Mouse (Mus musculus) midbrain, embryonic 14.5 days (tissue): ENCODE results near the gene Cmtr1. TPM values are rescaled to one million over a fixed set of nuclear protein-coding genes. Genes with fewer than 3 reads are reported as not detected.

Source experiments
- ATAC-seq: fragments of 200-750 bp; cut with Nextera tagmentation; 2 replicates; pipeline ENCODE4 v1.8.0; 2017; ENCODE audit warnings: moderate number of reproducible peaks, moderate library complexity; ENCODE audit not compliant: low FRiP score, low TSS enrichment
- DNase-seq: peaks from one replicate; pipeline ENCODE4 v3.0.0-alpha.2; 2015
- H3K27ac ChIP-seq: fragments of 300-500 bp; sonication (generic); replicated peaks from 2 replicates; pipeline ENCODE4 v1.5.1; 2014; ENCODE audit warnings: mild to moderate bottlenecking, low read depth, low read length, moderate library complexity
- H3K27me3 ChIP-seq: fragments of 300-500 bp; sonication (generic); 2 replicates; pipeline ENCODE4 v1.6.1; 2014; ENCODE audit warnings: low read length, control low read depth, mixed read lengths; ENCODE audit not compliant: control insufficient read depth, insufficient read depth
- H3K36me3 ChIP-seq: fragments of 300-500 bp; sonication (generic); 2 replicates; pipeline ENCODE4 v1.6.1; 2014; ENCODE audit warnings: low read length, control low read depth; ENCODE audit not compliant: control insufficient read depth, insufficient read depth
- H3K4me1 ChIP-seq: fragments of 300-500 bp; sonication (generic); 2 replicates; pipeline ENCODE4 v1.6.1; 2014; ENCODE audit warnings: mild to moderate bottlenecking, antibody characterized with exemption, low read length, control low read depth; ENCODE audit not compliant: control insufficient read depth, insufficient read depth
- H3K4me2 ChIP-seq: fragments of 300-500 bp; sonication (generic); 2 replicates; pipeline ENCODE4 v1.6.1; 2014; ENCODE audit warnings: mild to moderate bottlenecking, low read length, moderate library complexity
- H3K4me3 ChIP-seq: fragments of 300-500 bp; sonication (generic); replicated peaks from 2 replicates; pipeline ENCODE4 v1.5.1; 2014; ENCODE audit warnings: low read depth, low read length
- H3K9ac ChIP-seq: fragments of 300-500 bp; sonication (generic); replicated peaks from 2 replicates; pipeline ENCODE4 v1.6.1; 2014; ENCODE audit warnings: mild to moderate bottlenecking, low read length, moderate library complexity
- H3K9me3 ChIP-seq: fragments of 300-500 bp; sonication (generic); 2 replicates; pipeline ENCODE4 v1.6.1; 2016; ENCODE audit warnings: low read length, control low read depth, mixed read lengths; ENCODE audit not compliant: control insufficient read depth
- WGBS: fragments of 180-500 bp; shearing (Covaris S2); extraction: QIAGEN DNeasy Blood & Tissue Kit; methylation state at CpG from one replicate; pipeline ENCODE4 v1.1.7; 2014; 5-methylcytosine and 5-hydroxymethylcytosine counted together
- polyA plus RNA-seq: library from polyadenylated mRNA; unstranded; fragments of >200 nt; fragmentation: Nextera tagmentation; extraction: Ambion mirVana; gene quantifications from 2 replicates; pipeline ENCODE4 v1.2.1, GENCODE M21; 2014

The Cmtr1 gene
- polyA plus RNA-seq, 1 experiment from 2014 or later: 136 TPM

DNA sequence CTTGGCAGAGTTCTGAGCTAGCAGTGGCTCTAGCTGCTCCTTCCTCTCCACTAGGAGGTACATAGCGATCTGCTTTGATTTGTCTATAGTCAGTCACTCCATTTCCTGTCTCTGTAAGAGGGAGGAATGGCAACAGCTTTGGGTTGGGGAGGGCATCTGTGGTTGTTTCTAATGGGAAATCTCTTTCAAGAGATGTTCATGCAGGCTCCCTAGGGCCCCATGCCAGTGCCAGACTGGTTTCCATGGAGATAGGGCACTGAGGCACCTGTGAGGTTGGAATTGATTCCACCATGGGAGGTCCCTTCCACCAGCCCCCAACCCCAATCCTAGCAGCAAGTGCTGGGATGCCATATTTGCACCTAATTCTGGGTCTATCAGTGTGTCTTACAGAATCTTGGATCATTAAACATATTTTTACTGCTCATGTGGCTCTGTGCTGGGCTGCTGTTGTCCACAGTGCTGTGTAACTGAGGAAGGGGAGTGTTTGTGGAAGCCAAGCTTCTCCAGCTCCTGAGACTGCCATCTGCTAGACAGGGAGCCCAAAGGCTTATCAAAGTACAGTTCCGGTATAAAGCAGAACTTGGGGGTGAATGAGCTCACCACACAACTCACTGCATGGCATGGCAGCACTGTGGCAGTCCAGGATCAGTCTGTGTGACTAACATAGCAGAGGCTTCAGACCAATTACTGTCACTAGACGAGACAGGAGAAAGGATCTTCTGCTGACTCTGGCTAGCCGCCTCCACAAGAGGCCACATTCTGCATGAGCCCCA lies 42.7 kb downstream of the Cmtr1 start:
- H3K27ac ChIP-seq: no peak overlapping the region
- peaks cover 19% of the 10 kb centered on the region for H3K4me1 ChIP-seq
- ATAC-seq (no peak), DNase-seq (no peak)
- H3K9me3 ChIP-seq: no peaks in the 10 kb centered on the region
- peaks cover 62% of the 10 kb centered on the region for H3K36me3 ChIP-seq
- 74% methylated on average over 4 of the region's 4 CpGs for WGBS
- H3K4me3 ChIP-seq: no peak overlapping the region
- H3K4me2 ChIP-seq: no peak overlapping the region
- no peaks in the 10 kb centered on the region for H3K27me3 ChIP-seq
- no peak overlapping the region; the same call in 1 of the 2 replicates for H3K9ac ChIP-seq

DNA sequence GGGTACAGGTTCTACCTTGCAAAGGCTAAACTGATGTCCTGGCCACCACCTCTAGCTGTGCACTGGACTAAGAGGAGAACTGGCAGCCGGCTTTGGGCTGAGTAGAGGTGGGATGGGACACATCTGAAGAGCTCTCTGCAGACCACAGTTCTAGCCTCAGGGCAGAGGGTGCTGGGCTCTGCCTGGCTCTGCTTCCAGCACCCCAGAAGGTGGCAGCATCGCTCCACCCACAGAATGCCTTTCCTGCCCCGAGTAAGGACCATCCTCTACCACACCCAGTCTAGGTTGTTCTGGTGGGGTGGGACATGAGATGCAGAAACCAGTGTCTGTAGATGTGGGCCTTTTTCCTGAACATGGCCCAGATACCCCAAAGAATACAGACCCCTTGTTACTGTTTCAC lies 44.4 kb downstream of the Cmtr1 start:
- Histone ChIP-seq H3K27me3 (no peaks in the 10 kb centered on the region), H3K4me2 (no peak overlapping the region), H3K9me3 (no peaks in the 10 kb centered on the region), H3K4me3 (no peak overlapping the region), H3K4me1 (peaks cover 35% of the 10 kb centered on the region), H3K27ac (no peak overlapping the region), H3K36me3 (peaks cover 47% of the 10 kb centered on the region), H3K9ac (no peak overlapping the region)
- ATAC-seq (peak; percentile 67; the same call in 1 of the 2 replicates), DNase-seq (peak; percentile 85)
- WGBS: 33% methylated on average over 3 of the region's 3 CpGs

DNA sequence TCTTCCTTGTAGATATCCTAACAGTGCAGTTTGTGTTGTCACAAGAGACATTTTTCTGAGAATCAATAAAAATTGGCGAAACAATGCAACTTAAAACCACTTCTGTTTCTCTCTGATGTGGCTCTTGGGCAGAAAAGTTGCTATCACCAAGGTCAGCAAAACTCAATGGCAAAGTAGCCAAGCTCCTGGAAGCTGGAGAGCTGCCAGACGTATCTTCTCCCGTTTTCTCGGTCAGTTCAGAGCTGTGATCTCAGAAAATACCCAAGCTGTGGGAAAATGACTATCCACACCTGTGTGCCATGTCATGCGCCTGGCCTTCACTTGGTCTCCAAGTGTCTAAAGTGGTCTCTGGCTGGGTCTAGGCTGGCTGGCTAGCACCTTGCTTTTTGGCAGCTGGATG lies 45.5 kb downstream of the Cmtr1 start:
- DNase-seq (no peak), ATAC-seq (no peak)
- 92% methylated on average over 5 of the region's 5 CpGs for WGBS
- no peaks in the 10 kb centered on the region for H3K27me3 ChIP-seq
- H3K9me3 ChIP-seq: no peaks in the 10 kb centered on the region
- no peak overlapping the region for H3K4me2 ChIP-seq
- no peak overlapping the region for H3K27ac ChIP-seq
- H3K9ac ChIP-seq: no peak overlapping the region
- H3K36me3 ChIP-seq: peaks cover 36% of the 10 kb centered on the region
- H3K4me3 ChIP-seq: no peak overlapping the region
- H3K4me1 ChIP-seq: peaks cover 46% of the 10 kb centered on the region

DNA sequence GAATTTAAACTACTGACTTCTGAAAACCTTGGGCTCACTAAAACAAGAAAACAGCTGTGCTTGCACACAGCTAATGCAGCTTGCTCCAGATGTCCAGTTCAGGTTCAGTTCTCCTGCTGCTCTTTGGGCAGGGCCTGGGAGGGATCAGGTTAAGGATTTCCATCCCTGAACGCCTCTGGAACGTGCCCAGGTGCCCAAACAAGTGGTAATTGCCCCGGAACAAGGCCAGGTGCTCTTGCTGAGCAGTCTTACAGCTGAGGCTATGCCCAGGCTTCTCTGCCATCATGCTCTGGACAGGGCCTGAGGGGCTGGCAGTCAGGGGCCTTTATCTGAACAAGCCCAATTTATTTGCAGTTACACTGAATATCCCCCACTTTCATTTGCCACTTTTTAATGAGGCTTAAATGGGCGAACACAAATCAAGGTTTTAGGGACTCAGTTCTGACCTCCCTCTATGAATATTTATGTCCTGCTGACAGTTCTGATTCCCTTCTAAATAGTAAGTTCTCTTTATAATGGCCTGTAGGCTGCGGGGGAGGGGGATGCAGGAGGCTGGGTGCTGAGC lies 46.7 kb downstream of the Cmtr1 start:
- Histone ChIP-seq H3K4me3 (no peak overlapping the region), H3K9me3 (no peaks in the 10 kb centered on the region), H3K4me2 (no peak overlapping the region), H3K36me3 (peaks cover 25% of the 10 kb centered on the region), H3K9ac (peak overlapping the region; percentile 24; the same call in 1 of the 2 replicates), H3K27ac (peak overlapping the region; percentile 52; the same call in 1 of the 2 replicates), H3K27me3 (no peaks in the 10 kb centered on the region), H3K4me1 (peaks cover 58% of the 10 kb centered on the region)
- ATAC-seq (no peak), DNase-seq (no peak)
- 31% methylated on average over 5 of the region's 5 CpGs for WGBS

DNA sequence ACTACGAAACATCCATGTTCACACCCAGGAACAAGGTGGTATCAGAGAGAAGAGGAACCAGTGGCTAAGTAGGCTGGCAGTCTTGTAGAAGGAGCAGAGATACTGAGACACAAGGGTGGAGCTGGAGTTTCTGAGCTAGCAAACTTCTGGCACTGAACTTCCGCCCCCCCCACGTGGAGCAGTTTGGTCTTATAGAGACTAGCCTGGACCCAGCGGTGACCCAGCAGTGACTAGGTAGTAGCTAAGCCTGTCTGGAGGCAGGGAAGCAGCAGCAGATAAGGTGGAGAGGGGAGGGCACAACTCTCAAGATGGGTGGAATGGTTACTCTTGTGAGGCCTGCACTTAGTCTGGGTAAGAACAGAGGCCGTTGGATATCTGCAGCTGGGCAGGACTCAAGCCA lies 48.4 kb downstream of the Cmtr1 start:
- H3K4me3 ChIP-seq: no peak overlapping the region

DNA sequence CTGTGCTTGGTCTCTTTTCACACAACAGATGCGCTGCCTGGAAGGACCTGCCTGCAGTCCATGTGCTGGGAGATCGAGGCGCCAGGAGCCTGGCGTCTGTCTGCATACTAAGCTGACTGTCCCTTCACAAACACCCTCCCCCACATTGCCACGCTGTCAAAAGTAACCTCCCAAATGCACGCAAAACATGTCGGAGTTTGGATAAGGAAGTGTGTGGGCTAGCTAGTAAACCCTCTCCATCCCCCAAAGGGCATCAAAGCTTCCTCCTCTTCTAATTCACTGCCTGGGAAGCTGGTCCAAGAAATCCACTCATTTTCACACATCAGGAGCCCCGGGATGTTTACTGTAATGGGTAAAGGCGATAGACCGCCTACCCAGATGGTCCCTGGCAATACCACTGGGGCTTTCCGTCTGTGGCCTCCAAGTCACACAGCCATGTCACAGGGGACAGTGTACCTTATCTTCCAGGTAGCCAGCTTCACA lies 50.2 kb downstream of the Cmtr1 start:
- Histone ChIP-seq H3K36me3 (no peaks in the 10 kb centered on the region), H3K9ac (no peak overlapping the region), H3K4me1 (peaks cover 60% of the 10 kb centered on the region), H3K27me3 (no peaks in the 10 kb centered on the region), H3K9me3 (no peaks in the 10 kb centered on the region), H3K4me2 (no peak overlapping the region), H3K4me3 (no peak overlapping the region), H3K27ac (peak overlapping the region; percentile 63)
- DNase-seq (no peak), ATAC-seq (no peak)
- 67% methylated on average over 11 of the region's 11 CpGs for WGBS

More for the DNA sequence above, 48.4 kb downstream of the Cmtr1 start:
- H3K4me1 ChIP-seq: peaks cover 60% of the 10 kb centered on the region
- ATAC-seq: no peak
- H3K9me3 ChIP-seq: no peaks in the 10 kb centered on the region
- H3K27me3 ChIP-seq: no peaks in the 10 kb centered on the region
- H3K27ac ChIP-seq: no peak overlapping the region
- no peak overlapping the region for H3K4me2 ChIP-seq
- DNase-seq: no peak
- 73% methylated on average over 5 of the region's 5 CpGs for WGBS
- H3K36me3 ChIP-seq: peaks cover 7% of the 10 kb centered on the region; the same call in 1 of the 2 replicates
- H3K9ac ChIP-seq: no peak overlapping the region

DNA sequence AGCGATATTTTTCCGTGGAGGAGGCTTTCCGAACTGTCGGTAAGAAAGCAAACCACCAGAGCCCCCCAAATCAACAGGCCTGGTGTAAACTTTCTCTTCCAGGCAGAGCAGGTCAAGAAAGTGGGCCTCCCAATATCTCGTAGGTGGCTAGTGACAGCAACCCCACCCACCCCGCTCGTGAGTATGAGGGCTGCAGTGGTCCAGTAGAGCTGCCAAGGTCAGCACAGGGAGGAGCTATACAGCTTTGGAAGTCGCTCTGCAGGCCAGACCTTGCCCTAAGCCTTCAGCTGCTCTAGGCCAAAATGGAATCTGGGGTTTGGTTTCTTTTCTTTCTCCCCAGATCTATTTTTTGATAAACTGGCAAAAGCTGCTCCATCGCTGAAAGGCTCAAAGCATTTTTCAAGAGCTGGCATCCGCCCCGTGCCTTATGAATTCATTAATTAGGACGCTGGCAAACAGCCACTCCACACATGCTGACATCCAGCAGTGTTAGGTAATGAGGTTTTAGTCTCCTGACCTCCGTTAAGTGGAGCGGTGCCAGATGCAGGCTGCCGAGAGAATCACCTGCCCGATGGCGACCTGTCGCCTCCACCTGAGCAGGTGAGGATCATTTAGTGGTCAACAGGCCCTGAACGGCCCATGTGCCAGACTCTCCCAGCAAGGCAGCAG lies 50.8 kb downstream of the Cmtr1 start:
- Histone ChIP-seq H3K9me3 (no peaks in the 10 kb centered on the region), H3K27ac (peak overlapping the region; percentile 63), H3K27me3 (no peaks in the 10 kb centered on the region), H3K4me1 (peaks cover 64% of the 10 kb centered on the region), H3K4me3 (no peak overlapping the region), H3K4me2 (no peak overlapping the region; the same call in 1 of the 2 replicates), H3K36me3 (no peaks in the 10 kb centered on the region), H3K9ac (no peak overlapping the region)
- no peak for ATAC-seq
- 64% methylated on average over 19 of the region's 19 CpGs for WGBS
- peak; percentile 71 for DNase-seq

DNA sequence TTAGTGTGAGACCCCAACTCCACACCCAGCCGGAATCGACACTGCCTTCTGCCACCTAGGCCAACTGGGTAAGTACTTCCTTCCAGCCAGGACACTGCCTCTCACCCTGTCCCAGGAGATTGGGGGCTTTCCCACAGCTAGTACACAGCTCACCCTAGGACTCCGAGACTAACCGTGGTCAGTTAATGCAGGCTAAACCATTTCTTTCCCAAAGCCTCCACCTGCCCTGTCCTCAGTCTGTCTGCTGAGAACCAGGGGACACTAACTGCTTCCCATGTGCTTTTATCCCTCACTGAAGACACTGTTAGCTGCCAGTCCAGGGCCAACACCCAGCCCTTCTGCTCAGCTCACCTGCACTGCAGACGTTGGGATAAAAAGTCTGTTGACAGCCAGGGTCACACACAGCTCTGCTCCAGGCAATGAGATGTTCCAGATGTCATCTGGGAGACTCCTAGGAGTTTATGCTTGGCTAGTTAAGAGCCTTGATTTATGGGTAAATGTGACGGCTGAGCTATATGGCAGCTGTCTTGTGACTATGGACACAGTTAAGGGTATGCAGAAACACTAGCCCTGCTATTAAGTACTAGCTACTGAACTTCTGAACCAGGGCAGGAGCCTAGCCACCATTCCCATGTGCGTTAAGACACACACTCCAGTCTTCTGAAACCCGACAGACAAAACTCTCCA lies 51.5 kb downstream of the Cmtr1 start:
- DNase-seq: no peak
- H3K9me3 ChIP-seq: no peaks in the 10 kb centered on the region

More for the DNA sequence above, 51.5 kb downstream of the Cmtr1 start:
- H3K27me3 ChIP-seq: no peaks in the 10 kb centered on the region
- H3K36me3 ChIP-seq: no peaks in the 10 kb centered on the region
- no peak overlapping the region for H3K4me2 ChIP-seq
- no peak overlapping the region for H3K4me3 ChIP-seq
- ATAC-seq: no peak
- peak overlapping the region; percentile 63 for H3K27ac ChIP-seq
- WGBS: 78% methylated on average over 8 of the region's 8 CpGs
- peaks cover 60% of the 10 kb centered on the region for H3K4me1 ChIP-seq
- no peak overlapping the region for H3K9ac ChIP-seq
